21 mouse cellular contexts compared by ENCODE assay signal in genomic region chr17:86647226-86647625, GRCm38 (mm10).
A peak's percentile ranks its signal among the peaks of the same experiment; 100 is the strongest.
DNase-seq lines count a peak whose midpoint lies in the region; ATAC-seq and TF ChIP-seq lines count a peak whose summit lies in the region.
"Had no signal": no experiment of that assay in that cellular context is flagged by ENCODE, and none has a peak within 500 bp of the region (broad histone marks: within the 10 kb centered on the region; RNA-seq: fewer than 3 reads in every experiment).

No protein-coding gene starts in this region.

- TF ChIP-seq POLR2A in cerebellum, adult 2 months (IDR thresholded peaks at IDR 0.05; ENCODE audit: borderline replicate concordance, insufficient read depth, low read length) = no peak

- no peak for TF ChIP-seq CTCF in cerebellum, adult 2 months (IDR thresholded peaks at IDR 0.05; ENCODE audit: borderline replicate concordance, insufficient read depth, low read depth, low read length)

- H3K27me3 ChIP-seq in cerebellum, adult 2 months (ENCODE audit: control insufficient read depth, insufficient read depth, low read length) = no peaks in the 10 kb centered on the region
- H3K27me3 ChIP-seq in forebrain, embryonic 15.5 days = no peaks in the 10 kb centered on the region
- H3K27me3 ChIP-seq: embryonic facial prominence, embryonic 13.5 days; forebrain, embryonic 12.5 days; heart, embryonic 13.5 days; hindbrain, embryonic 12.5 days had no signal

- H3K4me2 ChIP-seq in forebrain, embryonic 15.5 days (replicated peaks) = no peak overlapping the region
- H3K4me2 ChIP-seq: embryonic facial prominence, embryonic 13.5 days; forebrain, embryonic 12.5 days; heart, embryonic 13.5 days; hindbrain, embryonic 12.5 days had no signal

- peaks cover 25% of the 10 kb centered on the region for H3K4me1 ChIP-seq in cerebellum, adult 2 months (ENCODE audit: control insufficient read depth, insufficient read depth, low read length)
- no peaks in the 10 kb centered on the region for H3K4me1 ChIP-seq in forebrain, embryonic 15.5 days
- H3K4me1 ChIP-seq: embryonic facial prominence, embryonic 13.5 days; forebrain, embryonic 12.5 days; heart, embryonic 13.5 days; hindbrain, embryonic 12.5 days had no signal

- H3K27ac ChIP-seq in cerebellum, adult 2 months (ENCODE audit: insufficient read depth, low read length) = no peak overlapping the region
- H3K27ac ChIP-seq in forebrain, embryonic 15.5 days (replicated peaks) = no peak overlapping the region
- H3K27ac ChIP-seq: embryonic facial prominence, embryonic 13.5 days; forebrain, embryonic 12.5 days; heart, embryonic 13.5 days; hindbrain, embryonic 12.5 days had no signal

- no peak for DNase-seq in cerebellum, postnatal 4 days (ENCODE audit: low spot score in 2 of 2)
- peak; percentile 79 to 94 for DNase-seq in cerebellum, adult 2 months
- peak; percentile 70 for DNase-seq in cerebellum, postnatal 10 days
- DNase-seq in heart, postnatal 25 days (ENCODE audit: low spot score) = no peak
- DNase-seq in layer of hippocampus, postnatal 10 days (ENCODE audit: low spot score in 2 of 2) = no peak
- DNase-seq: adrenal gland, postnatal 10 days; B cell, adult 2 months; gastrocnemius, postnatal 36 days; heart, adult 11 months; heart, postnatal 4 days; kidney, adult 11 months had no signal

- peak; percentile 79 for ATAC-seq in cerebellum, adult (ENCODE audit: insufficient number of reproducible peaks, low FRiP score, low TSS enrichment)
- ATAC-seq in forebrain, embryonic 15.5 days (replicated peaks) = no peak
- ATAC-seq: CD4-positive, CD25-positive, alpha-beta regulatory T cell, adult 4 months; hindbrain, embryonic 16.5 days; inflammation-experienced regulatory T-cells, adult 6 months had no signal

- H3K9ac ChIP-seq in forebrain, embryonic 15.5 days (replicated peaks) = no peak overlapping the region
- H3K9ac ChIP-seq: embryonic facial prominence, embryonic 13.5 days; forebrain, embryonic 12.5 days; heart, embryonic 13.5 days; hindbrain, embryonic 12.5 days had no signal

- H3K4me3 ChIP-seq in cerebellum, adult 2 months (replicated peaks; ENCODE audit: insufficient read depth, low read depth, low read length) = no peak overlapping the region
- H3K4me3 ChIP-seq in forebrain, embryonic 15.5 days = no peak overlapping the region
- H3K4me3 ChIP-seq: embryonic facial prominence, embryonic 13.5 days; forebrain, embryonic 12.5 days; heart, embryonic 13.5 days; hindbrain, embryonic 12.5 days had no signal

- intact Hi-C loops in heart, postnatal 25 days (cut with DNase I) = no loop called here

- no peaks in the 10 kb centered on the region for H3K36me3 ChIP-seq in forebrain, embryonic 15.5 days
- H3K36me3 ChIP-seq: embryonic facial prominence, embryonic 13.5 days; forebrain, embryonic 12.5 days; G1E; heart, embryonic 13.5 days; hindbrain, embryonic 12.5 days had no signal

- 57% methylated on average over 3 of the region's 3 CpGs for WGBS in cerebellum, adult 2 months
- WGBS in forebrain, embryonic 15.5 days = 98% methylated on average over 3 of the region's 3 CpGs

- no peaks in the 10 kb centered on the region for H3K9me3 ChIP-seq in forebrain, embryonic 15.5 days
- H3K9me3 ChIP-seq: embryonic facial prominence, embryonic 13.5 days; forebrain, embryonic 12.5 days; heart, embryonic 13.5 days; hindbrain, embryonic 12.5 days had no signal

Comparison
In these comparisons a context has a peak if more than half of its experiments do, and no peak if none do; other contexts are left out.
1. DNase-seq: peak in cerebellum, adult 2 months (2 of 2) and cerebellum, postnatal 10 days (2 of 2); none in cerebellum, postnatal 4 days (0 of 2), heart, postnatal 25 days (single experiment) and layer of hippocampus, postnatal 10 days (0 of 2).